Mouse (Mus musculus) embryonic facial prominence, embryonic 15.5 days (tissue): ENCODE measurements around the gene Gm20741. TPM values are rescaled to one million over a fixed set of nuclear protein-coding genes. Genes with fewer than 3 reads are reported as not detected.

ENCODE experiments used
- polyA plus RNA-seq: library from polyadenylated mRNA; unstranded; fragments of >200 nt; fragmentation: Nextera tagmentation; extraction: Ambion mirVana; gene quantifications from 2 replicates; pipeline ENCODE4 v1.2.1, GENCODE M21; 2015

Gene Gm20741
- polyA plus RNA-seq, 1 experiment from 2014 or later: 37.2 TPM

Other genes starting within 250 kb of the Gm20741 start
- 8.8 and 11.2 TPM in 2 replicates for gene Cldn8, start 249.0 kb downstream of the Gm20741 start, polyA plus RNA-seq
- gene Krtap24-1, start 199.9 kb downstream of the Gm20741 start, polyA plus RNA-seq: 0.91 and 1.5 TPM in 2 replicates
- not detected in 2 replicates for gene 2310079G19Rik, start 184.6 kb downstream of the Gm20741 start, polyA plus RNA-seq
- gene Krtap26-1, start 164.4 kb downstream of the Gm20741 start, polyA plus RNA-seq: 2.8 and 4.4 TPM in 2 replicates
- 0.28 TPM in 1 of 2 replicates, not detected in the other for gene Krtap27-1, start 140.5 kb downstream of the Gm20741 start, polyA plus RNA-seq
- not detected in 2 replicates for gene 2310061N02Rik, start 104.3 kb downstream of the Gm20741 start, polyA plus RNA-seq
- gene Krtap13-1, start 83.4 kb downstream of the Gm20741 start, polyA plus RNA-seq: 1.1 and 1.6 TPM in 2 replicates
- gene Krtap13, start 60.6 kb downstream of the Gm20741 start, polyA plus RNA-seq: 38.5 and 75.7 TPM in 2 replicates
- 66.3 and 107 TPM in 2 replicates for gene 2310034C09Rik, start 53.4 kb downstream of the Gm20741 start, polyA plus RNA-seq
- gene 2310057N15Rik, start 38.0 kb downstream of the Gm20741 start, polyA plus RNA-seq: 0.24 and 0.71 TPM in 2 replicates
- gene Gm5965, start 34.3 kb downstream of the Gm20741 start, polyA plus RNA-seq: 4.4 and 6.1 TPM in 2 replicates
- 0.26 TPM in 1 of 2 replicates, not detected in the other for gene Krtap15, start 8.0 kb upstream of the Gm20741 start, polyA plus RNA-seq
- 0.41 TPM in 1 of 2 replicates, not detected in the other for gene Krtap14, start 13.9 kb upstream of the Gm20741 start, polyA plus RNA-seq
- gene Krtap19-1, start 57.2 kb upstream of the Gm20741 start, polyA plus RNA-seq: not detected in 2 replicates
- gene Krtap19-2, start 62.0 kb upstream of the Gm20741 start, polyA plus RNA-seq: not detected in 2 replicates
- gene Krtap19-3, start 65.8 kb upstream of the Gm20741 start, polyA plus RNA-seq: not detected in 2 replicates
- not detected in 2 replicates for gene Krtap19-4, start 72.9 kb upstream of the Gm20741 start, polyA plus RNA-seq
- gene Krtap19-5, start 84.2 kb upstream of the Gm20741 start, polyA plus RNA-seq: not detected in 2 replicates
- 0.70 TPM in 1 of 2 replicates, not detected in the other for gene Krtap19-9b, start 120.0 kb upstream of the Gm20741 start, polyA plus RNA-seq
- gene Krtap16-3, start 150.7 kb upstream of the Gm20741 start, polyA plus RNA-seq: 0.29 and 0.30 TPM in 2 replicates
- gene Krtap22-2, start 198.5 kb upstream of the Gm20741 start, polyA plus RNA-seq: 12.1 and 30.8 TPM in 2 replicates
- 12.6 and 33.0 TPM in 2 replicates for gene Gm10229, start 203.1 kb upstream of the Gm20741 start, polyA plus RNA-seq
- gene Krtap6-1, start 219.5 kb upstream of the Gm20741 start, polyA plus RNA-seq: 1.7 and 5.2 TPM in 2 replicates
- gene Gm10228, start 229.3 kb upstream of the Gm20741 start, polyA plus RNA-seq: 3.1 and 7.4 TPM in 2 replicates
- gene Krtap6-5, start 235.7 kb upstream of the Gm20741 start, polyA plus RNA-seq: 2.6 and 6.2 TPM in 2 replicates